Mouse (Mus musculus): ENCODE measurements at regions not wholly inside any gene's neighbourhood (a gene's known extent, or its start where the extent isn't known, plus 50 kb on each side); places are given as distances from the start of the nearest gene placed in this dataset.

GRCm38 (mm10) chr9:88274681-88275336 lies 52.2 kb upstream of the Nt5e start:
- Histone ChIP-seq H3K4me2 (ENCODE audit: low read length) (no peak overlapping the region), H3K9me3 (replicated peaks; ENCODE audit: low read length) (no peaks in the 10 kb centered on the region), H3K4me3 (replicated peaks; ENCODE audit: low read depth, low read length) (no peak overlapping the region), H3K27ac (no peak overlapping the region), H3K27me3 (ENCODE audit: insufficient read depth, low read length) (no peaks in the 10 kb centered on the region), H3K36me3 (ENCODE audit: insufficient read depth, low read length) (no peaks in the 10 kb centered on the region), H3K9ac (ENCODE audit: low read depth, low read length) (no peak overlapping the region), H3K4me1 (replicated peaks; ENCODE audit: insufficient read depth, low read length) (no peaks in the 10 kb centered on the region)
- DNase-seq (ENCODE audit: low spot score) (no peak), ATAC-seq (replicated peaks; ENCODE audit: low FRiP score, low read depth) (peak; percentile 85)
- WGBS: 66% methylated on average over 3 of the region's 3 CpGs
- TF ChIP-seq CTCF (IDR thresholded peaks at IDR 0.05; ENCODE audit: low read depth): no peak

GRCm38 (mm10) chr9:88276023-88276568 lies 50.9 kb upstream of the Nt5e start:
- Histone ChIP-seq H3K36me3 (ENCODE audit: insufficient read depth, low read length) (no peaks in the 10 kb centered on the region), H3K4me3 (replicated peaks; ENCODE audit: low read depth, low read length) (no peak overlapping the region), H3K9ac (ENCODE audit: low read depth, low read length) (no peak overlapping the region), H3K27ac (no peak overlapping the region), H3K4me1 (replicated peaks; ENCODE audit: insufficient read depth, low read length) (no peaks in the 10 kb centered on the region), H3K4me2 (ENCODE audit: low read length) (no peak overlapping the region), H3K27me3 (ENCODE audit: insufficient read depth, low read length) (no peaks in the 10 kb centered on the region), H3K9me3 (replicated peaks; ENCODE audit: low read length) (no peaks in the 10 kb centered on the region)
- WGBS: 79% methylated on average over 3 of the region's 3 CpGs
- DNase-seq (ENCODE audit: low spot score): no peak
- no peak for ATAC-seq (replicated peaks; ENCODE audit: low FRiP score, low read depth)
- no peak for TF ChIP-seq CTCF (IDR thresholded peaks at IDR 0.05; ENCODE audit: low read depth)

GRCm38 (mm10) chr9:88277031-88277430 lies 50.0 kb upstream of the Nt5e start:
- no peak for TF ChIP-seq CTCF (IDR thresholded peaks at IDR 0.05; ENCODE audit: low read depth)
- ATAC-seq (replicated peaks; ENCODE audit: low FRiP score, low read depth) (no peak), DNase-seq (ENCODE audit: low spot score) (no peak)
- no peaks in the 10 kb centered on the region for H3K9me3 ChIP-seq (replicated peaks; ENCODE audit: low read length)
- H3K9ac ChIP-seq (ENCODE audit: low read depth, low read length): no peak overlapping the region
- H3K27ac ChIP-seq: no peak overlapping the region
- no peaks in the 10 kb centered on the region for H3K4me1 ChIP-seq (replicated peaks; ENCODE audit: insufficient read depth, low read length)
- no peaks in the 10 kb centered on the region for H3K36me3 ChIP-seq (ENCODE audit: insufficient read depth, low read length)
- H3K4me3 ChIP-seq (replicated peaks; ENCODE audit: low read depth, low read length): no peak overlapping the region
- no peaks in the 10 kb centered on the region for H3K27me3 ChIP-seq (ENCODE audit: insufficient read depth, low read length)
- 79% methylated on average over 6 of the region's 6 CpGs for WGBS
- no peak overlapping the region for H3K4me2 ChIP-seq (ENCODE audit: low read length)
